Mouse (Mus musculus) lung, adult 18-20 months (tissue): Measurements from ENCODE around the gene Polrmt.
"Not testable (repeated sequence)": the region's sequence is repeated elsewhere in the genome, so short reads cannot be mapped to it uniquely, and the experiment has no call there.

ENCODE experiments used
- DNase-seq, 2 experiments: peaks; one replicate each; pipeline ENCODE4 v3.0.0; 2022; ENCODE audit warnings: mixed read lengths in 2 of 2

Gene Polrmt

DNA sequence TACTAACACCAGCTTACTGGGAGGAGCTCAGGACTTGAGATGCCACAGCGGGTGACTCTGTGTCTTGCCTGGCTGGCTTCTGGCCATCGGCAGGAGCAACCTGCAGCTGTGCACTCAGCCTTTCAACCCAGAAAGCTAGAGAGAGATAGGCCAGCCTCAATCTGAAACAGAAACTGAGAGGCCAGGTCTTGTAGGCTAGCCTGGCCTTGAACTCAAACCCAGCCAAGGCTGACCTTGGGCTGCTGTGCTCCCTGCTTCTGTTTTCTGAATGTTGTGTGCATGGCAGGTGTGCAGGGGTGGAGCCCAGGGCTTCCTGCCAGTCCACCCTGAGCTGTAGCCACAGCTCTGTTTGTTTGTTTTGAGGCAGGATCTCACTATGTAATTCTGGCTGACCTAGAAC is 26.8 kb upstream of the Polrmt start:
- no peak for DNase-seq

- DNase-seq, result no peak
These were observed 25.9 kb upstream of the Polrmt start for GRCm38 (mm10) chr10:79772320-79772719.

DNA sequence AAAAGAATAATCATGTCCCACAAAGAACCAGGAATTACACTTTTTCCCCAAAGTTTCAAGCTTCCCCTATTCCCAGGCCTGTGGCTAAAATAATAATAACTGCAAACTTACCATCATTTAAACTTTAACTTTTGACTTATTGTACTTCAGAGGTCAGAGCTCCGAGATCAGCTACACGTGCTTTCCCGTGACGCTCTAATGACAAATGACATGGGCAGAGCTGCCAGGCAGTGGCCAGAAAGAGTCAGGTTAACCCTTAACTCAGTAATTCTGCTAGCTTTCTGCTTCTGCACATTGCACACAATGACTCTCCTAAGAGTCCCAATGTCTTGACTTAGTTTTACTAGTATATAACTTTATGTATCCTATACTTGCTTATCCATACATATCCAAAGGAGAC is 22.9 kb upstream of the Polrmt start:
- no peak for DNase-seq

- DNase-seq, result peak; percentile 78 to 82
These were observed 22.0 kb upstream of the Polrmt start for GRCm38 (mm10) chr10:79768400-79768799.

GRCm38 (mm10) chr10:79767372-79768244 is 21.2 kb upstream of the Polrmt start:
- peak; percentile 89 to 92 for DNase-seq

- DNase-seq, result peak; percentile 99
These were observed 20.3 kb upstream of the Polrmt start, which contains the start of gene Rnf126 for GRCm38 (mm10) chr10:79766508-79767325. Rnf126 (minus strand) TSS chr10:79766952.

- peak in 1 of 2 experiments; percentile 25 for DNase-seq
These were observed 19.7 kb upstream of the Polrmt start for GRCm38 (mm10) chr10:79766001-79766507.

DNA sequence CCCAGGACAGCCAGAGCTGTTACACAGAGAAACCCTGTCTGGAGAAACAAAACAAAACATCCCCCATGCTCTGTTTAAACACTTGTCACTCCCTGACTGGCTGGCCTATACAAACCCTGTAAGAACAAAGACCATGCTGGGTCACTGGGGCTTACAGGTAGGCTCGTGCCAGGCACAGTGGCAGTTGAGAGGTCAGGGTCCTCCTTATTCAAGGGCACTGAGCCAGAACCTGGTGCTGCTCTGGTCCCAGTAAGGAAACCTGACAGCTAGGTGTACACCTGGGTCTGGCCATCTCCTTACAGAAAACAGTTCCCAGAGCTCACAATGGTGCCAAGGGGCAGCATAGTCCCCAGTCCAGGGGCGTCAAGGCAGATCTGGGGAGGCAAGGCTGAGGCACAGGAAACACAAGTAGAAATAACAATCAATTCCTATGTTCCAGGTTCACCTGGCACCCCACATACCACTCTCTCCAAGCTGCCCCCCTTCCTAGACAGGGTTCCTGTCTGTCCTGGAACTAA is 18.9 kb upstream of the Polrmt start:
- no peak for DNase-seq

GRCm38 (mm10) chr10:79764234-79764633 is 17.9 kb upstream of the Polrmt start:
- no peak for DNase-seq

GRCm38 (mm10) chr10:79762875-79763274 is 16.5 kb upstream of the Polrmt start:
- DNase-seq, result no peak

- no peak for DNase-seq
These were observed 14.3 kb upstream of the Polrmt start for GRCm38 (mm10) chr10:79760603-79761143.

DNA sequence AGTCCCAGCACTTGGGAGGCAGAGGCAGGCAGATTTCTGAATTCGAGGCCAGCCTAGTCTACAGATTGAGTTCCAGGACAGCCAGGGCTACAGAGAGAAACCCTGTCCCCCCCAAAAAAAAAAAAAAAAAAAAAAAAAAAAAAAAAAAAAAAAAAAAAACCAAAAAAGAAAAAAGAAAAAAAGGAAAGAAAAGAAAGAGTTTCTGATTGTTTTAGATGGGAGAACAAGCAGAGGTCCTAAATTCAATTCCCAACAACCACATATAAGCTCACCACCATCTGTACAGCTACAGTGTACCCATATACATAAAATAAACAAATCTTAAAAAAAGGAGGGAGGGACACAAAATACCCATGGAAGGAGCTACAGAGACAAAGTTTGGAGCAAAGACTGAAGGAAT is 13.3 kb upstream of the Polrmt start:
- DNase-seq, result not testable (repeated sequence)

GRCm38 (mm10) chr10:79756660-79757059 is 10.3 kb upstream of the Polrmt start:
- no peak for DNase-seq

GRCm38 (mm10) chr10:79755854-79756253 is 9.5 kb upstream of the Polrmt start:
- DNase-seq, result no peak

DNA sequence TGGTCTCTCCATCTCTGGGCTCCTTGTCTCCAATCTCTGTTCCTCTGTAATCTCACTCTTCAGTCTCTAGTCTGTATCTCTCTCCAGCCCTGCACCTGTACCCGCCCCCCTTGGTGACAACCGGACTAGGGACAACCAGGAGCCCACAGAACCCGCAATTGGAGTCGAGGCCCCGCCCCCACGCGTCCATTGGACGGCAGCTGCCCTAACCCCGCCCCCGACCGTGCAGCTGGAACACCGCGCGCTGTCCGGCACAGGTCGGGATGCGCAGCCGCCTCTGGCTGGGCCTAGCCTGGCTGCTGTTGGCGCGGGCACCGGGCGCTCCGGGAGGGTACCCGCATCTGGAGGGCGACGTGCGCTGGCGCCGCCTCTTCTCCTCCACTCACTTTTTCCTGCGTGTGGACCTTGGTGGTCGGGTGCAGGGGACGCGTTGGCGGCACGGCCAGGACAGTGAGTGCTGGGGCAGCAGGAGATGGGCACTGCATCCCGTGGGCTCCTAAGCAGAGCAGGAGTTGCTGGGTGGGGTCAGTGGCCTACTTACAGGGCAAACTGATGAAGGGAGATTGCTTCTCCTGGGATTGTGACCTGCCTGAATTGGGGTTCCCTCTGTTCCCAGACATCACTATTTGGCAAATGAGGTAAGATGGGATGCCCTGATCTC is 8.6 kb upstream of the Polrmt start, which contains the start of gene Fgf22:
Gene Fgf22, plus strand, starts transcription at position 221 of the 661 bp plus-strand sequence.
- peak; percentile 67 to 76 for DNase-seq

- no peak for DNase-seq
These were observed 2.1 kb upstream of the Polrmt start for GRCm38 (mm10) chr10:79748496-79748895.

- DNase-seq, result no peak
These were observed 382 bp upstream of the Polrmt start for GRCm38 (mm10) chr10:79746774-79747151.

GRCm38 (mm10) chr10:79745411-79745810 is 970 bp downstream of the Polrmt start:
- no peak for DNase-seq

DNA sequence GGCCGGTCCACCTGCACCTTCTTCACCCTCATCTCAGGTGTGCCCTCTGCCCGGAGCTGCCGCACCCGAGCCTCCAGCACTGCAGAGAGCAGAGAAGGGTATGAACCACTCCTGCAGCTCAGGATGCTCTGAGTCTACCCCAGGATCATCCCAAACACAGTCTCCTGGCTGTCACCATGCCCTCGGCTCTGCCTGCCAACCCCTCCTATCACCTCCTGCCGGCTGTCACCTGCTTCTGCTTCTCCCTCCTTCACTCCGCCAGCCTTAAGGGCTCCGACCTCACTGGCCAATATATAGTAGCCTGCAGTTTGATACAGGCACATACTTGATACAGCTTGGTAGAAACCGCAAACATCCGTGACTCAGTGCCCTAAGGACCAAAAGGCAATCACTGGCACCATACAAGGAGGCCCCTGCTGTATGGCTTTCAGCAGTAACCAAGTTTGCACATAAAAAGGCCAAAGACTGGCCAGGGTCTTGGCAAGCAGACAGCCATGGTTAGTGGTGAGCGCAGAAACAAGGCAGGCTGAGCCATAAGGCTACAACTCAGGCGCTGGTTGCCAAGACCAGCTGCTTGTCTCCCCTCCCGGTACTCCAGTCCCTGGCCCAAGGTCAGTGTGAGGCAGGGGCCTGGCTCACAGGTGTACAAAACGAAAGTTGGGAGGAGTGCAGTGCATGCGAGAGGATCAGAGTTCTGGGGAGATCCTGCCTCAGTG is 2.6 kb downstream of the Polrmt start:
- no peak for DNase-seq

DNA sequence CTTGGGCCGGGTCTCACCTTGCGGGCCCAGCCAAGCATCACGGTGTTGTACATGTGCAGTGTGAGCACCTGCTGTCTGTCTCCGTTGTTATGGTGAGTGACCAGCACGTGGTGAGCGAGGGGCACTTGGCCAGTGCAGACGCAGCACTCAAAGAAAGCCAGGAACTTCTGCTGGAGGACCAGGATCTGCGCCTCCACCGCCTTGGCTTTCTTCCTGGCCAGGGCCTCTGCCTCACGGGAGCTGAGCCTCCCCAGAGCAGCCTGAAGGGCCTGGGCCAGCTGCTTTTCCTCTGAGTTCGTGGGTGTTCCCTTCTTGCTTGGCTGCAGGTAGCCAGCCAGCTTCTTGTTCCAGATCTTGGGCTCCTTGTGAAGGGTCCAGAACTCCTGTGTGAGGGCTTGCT is 3.2 kb downstream of the Polrmt start:
- no peak for DNase-seq

GRCm38 (mm10) chr10:79740863-79741262 is 5.5 kb downstream of the Polrmt start:
- DNase-seq, result no peak

- no peak for DNase-seq
These were observed 7.1 kb downstream of the Polrmt start for GRCm38 (mm10) chr10:79739234-79739633.
